Mouse (Mus musculus): ENCODE measurements around the gene Psme1. TPM values are rescaled to one million over a fixed set of nuclear protein-coding genes. Genes with fewer than 3 reads are reported as not detected.
A peak's percentile ranks its signal among the peaks of the same experiment; 100 is the strongest.

Gene Psme1
- polyA plus RNA-seq, 1 experiment from 2014 or later = 130 TPM

DNA sequence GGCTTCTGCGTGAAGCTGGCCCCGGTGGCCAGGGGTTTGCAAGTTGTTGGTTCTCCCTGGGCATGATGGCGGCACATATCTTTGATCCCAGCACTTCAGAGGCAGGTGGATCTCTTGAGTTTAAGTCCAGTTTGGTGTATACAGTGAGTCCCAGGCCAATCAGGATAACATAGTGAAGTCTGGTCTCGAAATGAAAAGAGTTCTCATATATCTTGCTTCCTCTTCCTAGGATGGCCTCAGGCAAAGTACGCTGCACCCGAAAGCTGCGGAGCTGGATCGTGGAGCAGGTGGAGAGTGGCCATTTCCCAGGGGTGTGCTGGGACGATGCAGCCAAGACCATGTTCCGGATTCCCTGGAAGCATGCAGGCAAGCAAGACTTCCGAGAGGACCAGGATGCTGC lies 26.9 kb downstream of the Psme1 start:
- Histone ChIP-seq H3K4me1 (replicated peaks; ENCODE audit: control insufficient read depth, insufficient read depth) (no peaks in the 10 kb centered on the region), H3K27ac (replicated peaks) (peak overlapping the region; percentile 94), H3K27me3 (ENCODE audit: control insufficient read depth, insufficient read depth, low read length) (no peaks in the 10 kb centered on the region), H3K9me3 (ENCODE audit: control insufficient read depth, low read length) (no peaks in the 10 kb centered on the region), H3K4me3 (ENCODE audit: low read depth, low read length) (peak overlapping the region; percentile 51), H3K9ac (ENCODE audit: low read length) (peak overlapping the region; percentile 74), H3K4me2 (replicated peaks; ENCODE audit: low read depth) (peak overlapping the region; percentile 62), H3K36me3 (ENCODE audit: control insufficient read depth, insufficient read depth, low read length) (peaks cover under 1% of the 10 kb centered on the region)
- DNase-seq (ENCODE audit: low spot score) = no peak
- WGBS = 86% methylated on average over 11 of the region's 11 CpGs
- TF ChIP-seq CTCF (IDR thresholded peaks at IDR 0.05; ENCODE audit: low read depth) (no peak), EP300 (optimal IDR thresholded peaks at IDR 0.05) (no peak)
- no peak for ATAC-seq (ENCODE audit: low FRiP score, low TSS enrichment)

DNA sequence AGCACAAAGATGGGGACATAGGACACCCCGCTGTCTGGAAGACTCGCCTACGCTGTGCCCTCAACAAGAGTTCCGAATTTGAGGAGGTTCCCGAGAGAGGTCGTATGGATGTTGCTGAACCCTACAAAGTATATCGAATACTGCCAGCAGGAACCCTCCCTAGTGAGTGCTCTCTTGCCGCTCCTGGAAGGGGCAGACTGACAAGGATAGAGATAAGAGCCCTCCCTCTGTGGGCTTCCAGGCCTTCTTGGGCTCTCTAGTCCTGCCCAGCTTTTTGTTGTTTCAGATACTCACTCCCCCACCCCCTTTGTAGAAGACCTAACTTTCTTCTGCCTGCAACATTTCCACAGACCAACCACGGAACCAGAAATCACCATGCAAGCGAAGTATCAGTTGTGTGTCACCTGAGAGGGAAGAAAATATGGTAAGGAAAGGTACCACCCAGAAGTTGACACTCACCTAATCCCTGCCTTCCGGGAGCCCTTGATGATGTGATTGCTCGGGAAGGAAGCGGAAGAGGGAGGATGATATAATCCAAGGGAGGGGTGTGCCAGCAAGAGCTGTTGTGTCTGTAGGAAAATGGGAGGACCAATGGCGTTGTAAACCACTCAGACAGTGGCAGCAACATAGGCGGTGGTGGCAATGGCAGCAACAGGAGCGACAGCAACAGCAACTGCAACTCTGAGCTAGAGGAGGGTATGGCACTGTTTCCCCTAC lies 28.0 kb downstream of the Psme1 start:
- H3K36me3 ChIP-seq (ENCODE audit: control insufficient read depth, insufficient read depth, low read length) = no peaks in the 10 kb centered on the region; the same call in none of the 2 replicates
- H3K4me3 ChIP-seq (ENCODE audit: low read depth, low read length) = no peak overlapping the region
- H3K27me3 ChIP-seq (ENCODE audit: control insufficient read depth, insufficient read depth, low read length) = no peaks in the 10 kb centered on the region
- no peaks in the 10 kb centered on the region for H3K9me3 ChIP-seq (ENCODE audit: control insufficient read depth, low read length)
- H3K4me1 ChIP-seq (replicated peaks; ENCODE audit: control insufficient read depth, insufficient read depth) = no peaks in the 10 kb centered on the region
- H3K9ac ChIP-seq (ENCODE audit: low read length) = no peak overlapping the region
- ATAC-seq (ENCODE audit: low FRiP score, low TSS enrichment) (no peak), DNase-seq (ENCODE audit: low spot score) (no peak)
- H3K4me2 ChIP-seq (replicated peaks; ENCODE audit: low read depth) = no peak overlapping the region
- 93% methylated on average over 16 of the region's 16 CpGs for WGBS
- TF ChIP-seq CTCF (IDR thresholded peaks at IDR 0.05; ENCODE audit: low read depth) (no peak), EP300 (optimal IDR thresholded peaks at IDR 0.05) (no peak)
- H3K27ac ChIP-seq (replicated peaks) = no peak overlapping the region

DNA sequence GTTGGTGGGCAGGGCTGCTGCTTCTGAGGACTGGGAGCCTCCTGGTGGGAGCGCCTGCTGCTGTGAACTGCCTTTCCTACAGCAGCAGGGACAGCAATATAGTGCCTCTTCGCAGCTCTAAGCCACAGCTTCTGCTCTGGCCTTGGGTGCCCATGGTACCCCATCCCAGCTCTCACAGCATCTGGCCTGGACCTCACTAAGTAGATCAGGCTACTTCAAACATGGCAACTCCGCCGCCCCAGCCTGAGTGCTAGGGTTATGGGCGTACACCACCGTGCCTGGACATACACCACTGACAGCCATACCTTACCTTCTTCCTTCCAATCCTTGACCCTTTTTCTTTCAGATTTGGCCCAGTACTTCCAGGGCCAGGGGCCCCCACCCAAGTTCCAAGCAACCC lies 30.4 kb downstream of the Psme1 start:
- H3K36me3 ChIP-seq (ENCODE audit: control insufficient read depth, insufficient read depth, low read length) = no peaks in the 10 kb centered on the region; the same call in none of the 2 replicates
- ATAC-seq (ENCODE audit: low FRiP score, low TSS enrichment) = no peak
- H3K27me3 ChIP-seq (ENCODE audit: control insufficient read depth, insufficient read depth, low read length) = no peaks in the 10 kb centered on the region
- DNase-seq (ENCODE audit: low spot score) = no peak
- no peak overlapping the region for H3K27ac ChIP-seq (replicated peaks)
- 92% methylated on average over 6 of the region's 6 CpGs for WGBS
- H3K4me3 ChIP-seq (ENCODE audit: low read depth, low read length) = no peak overlapping the region
- no peaks in the 10 kb centered on the region for H3K9me3 ChIP-seq (ENCODE audit: control insufficient read depth, low read length)
- H3K4me1 ChIP-seq (replicated peaks; ENCODE audit: control insufficient read depth, insufficient read depth) = no peaks in the 10 kb centered on the region
- no peak overlapping the region for H3K9ac ChIP-seq (ENCODE audit: low read length)
- TF ChIP-seq EP300 (optimal IDR thresholded peaks at IDR 0.05) (no peak), CTCF (IDR thresholded peaks at IDR 0.05; ENCODE audit: low read depth) (no peak)
- H3K4me2 ChIP-seq (replicated peaks; ENCODE audit: low read depth) = no peak overlapping the region

DNA sequence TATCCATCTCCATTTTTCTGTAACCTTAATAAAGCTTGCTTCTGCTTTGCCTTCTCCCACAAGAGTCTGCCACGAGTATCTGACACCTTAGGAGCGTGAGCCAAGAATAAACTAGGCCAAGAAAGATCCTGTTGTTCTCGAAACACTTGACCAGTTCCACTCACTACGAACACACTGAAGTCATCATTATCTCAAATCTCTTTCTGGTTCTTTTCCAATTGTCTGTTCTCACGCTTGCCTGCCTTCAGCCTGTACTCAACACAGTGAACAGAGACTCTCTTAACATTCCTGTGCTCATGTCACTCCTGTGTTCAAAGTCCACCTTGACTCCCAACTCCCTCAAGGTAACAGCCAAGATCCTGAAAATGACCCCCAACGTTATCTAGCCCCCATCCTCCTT lies 35.4 kb downstream of the Psme1 start:
- no peak overlapping the region for H3K27ac ChIP-seq (replicated peaks)
- 52% methylated on average over 6 of the region's 6 CpGs for WGBS

DNA sequence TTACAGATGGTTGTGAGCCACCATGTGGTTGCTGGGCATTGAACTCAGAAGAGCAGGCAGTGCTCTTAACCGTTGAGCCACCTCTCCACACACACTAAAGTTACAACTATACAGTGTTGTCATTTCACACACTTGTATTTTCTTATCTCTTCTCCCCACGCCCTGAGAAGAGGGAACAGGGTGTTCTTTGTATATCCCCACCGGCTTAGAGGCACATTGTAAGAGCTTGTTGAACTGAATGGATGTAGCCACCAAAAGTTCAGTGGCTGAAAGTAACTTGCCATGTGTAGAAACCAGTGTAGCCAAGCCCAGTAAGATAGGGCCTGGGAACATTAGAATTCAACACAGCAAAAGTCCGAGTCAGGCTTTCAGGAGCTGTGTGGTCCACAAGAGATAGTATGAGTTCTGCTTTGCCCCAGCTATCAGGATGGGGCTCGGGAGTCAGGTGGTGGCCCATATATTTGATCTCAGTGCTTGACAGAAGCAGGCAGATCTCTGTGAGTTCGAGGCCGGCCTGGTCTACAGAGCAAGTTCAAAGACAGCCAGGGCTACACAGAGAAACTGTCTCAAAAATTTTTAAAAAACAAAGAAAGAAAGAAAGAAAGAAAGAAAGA lies 36.7 kb downstream of the Psme1 start:
- no peak overlapping the region for H3K27ac ChIP-seq (replicated peaks)
- H3K27me3 ChIP-seq (ENCODE audit: control insufficient read depth, insufficient read depth, low read length) = no peaks in the 10 kb centered on the region
- DNase-seq (ENCODE audit: low spot score) (no peak), ATAC-seq (ENCODE audit: low FRiP score, low TSS enrichment) (peak; percentile 36; the same call in 1 of the 2 replicates)
- H3K36me3 ChIP-seq (ENCODE audit: control insufficient read depth, insufficient read depth, low read length) = no peaks in the 10 kb centered on the region
- no peak overlapping the region for H3K9ac ChIP-seq (ENCODE audit: low read length)
- H3K4me2 ChIP-seq (replicated peaks; ENCODE audit: low read depth) = no peak overlapping the region
- TF ChIP-seq CTCF (IDR thresholded peaks at IDR 0.05; ENCODE audit: low read depth) = no peak
- TF ChIP-seq EP300 (optimal IDR thresholded peaks at IDR 0.05) = no peak
- no peak overlapping the region for H3K4me3 ChIP-seq (ENCODE audit: low read depth, low read length)
- WGBS = 76% methylated on average over 7 of the region's 7 CpGs
- H3K4me1 ChIP-seq (replicated peaks; ENCODE audit: control insufficient read depth, insufficient read depth) = no peaks in the 10 kb centered on the region
- no peaks in the 10 kb centered on the region for H3K9me3 ChIP-seq (ENCODE audit: control insufficient read depth, low read length)

More for the DNA sequence above, 35.4 kb downstream of the Psme1 start:
- Histone ChIP-seq H3K27me3 (ENCODE audit: control insufficient read depth, insufficient read depth, low read length) (no peaks in the 10 kb centered on the region), H3K4me1 (replicated peaks; ENCODE audit: control insufficient read depth, insufficient read depth) (no peaks in the 10 kb centered on the region), H3K4me2 (replicated peaks; ENCODE audit: low read depth) (no peak overlapping the region), H3K9me3 (ENCODE audit: control insufficient read depth, low read length) (no peaks in the 10 kb centered on the region), H3K36me3 (ENCODE audit: control insufficient read depth, insufficient read depth, low read length) (no peaks in the 10 kb centered on the region; the same call in 1 of the 2 replicates), H3K9ac (ENCODE audit: low read length) (no peak overlapping the region), H3K4me3 (ENCODE audit: low read depth, low read length) (no peak overlapping the region)
- no peak for DNase-seq (ENCODE audit: low spot score)
- no peak for ATAC-seq (ENCODE audit: low FRiP score, low TSS enrichment)
- TF ChIP-seq CTCF (IDR thresholded peaks at IDR 0.05; ENCODE audit: low read depth) = no peak

DNA sequence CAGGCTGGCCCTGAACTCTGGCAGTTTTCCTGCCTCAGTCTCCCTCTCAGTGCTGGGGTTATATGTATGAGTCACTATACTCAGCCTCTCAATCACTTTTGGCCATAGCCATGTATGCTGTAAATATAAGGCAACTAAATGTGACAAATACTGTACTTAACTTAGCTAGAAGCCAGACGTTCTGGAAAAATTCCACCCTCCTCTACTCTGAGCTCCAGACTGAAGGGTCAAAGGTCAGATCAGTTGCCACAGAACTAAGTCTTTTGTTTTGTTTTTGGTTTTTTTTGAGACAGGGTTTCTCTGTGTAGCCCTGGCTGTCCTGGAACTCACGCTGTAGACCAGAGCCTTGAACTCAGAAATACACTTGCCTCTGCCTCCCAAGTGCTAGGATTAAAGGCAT lies 38.0 kb downstream of the Psme1 start:
- ATAC-seq (ENCODE audit: low FRiP score, low TSS enrichment) (no peak), DNase-seq (ENCODE audit: low spot score) (no peak)
- no peaks in the 10 kb centered on the region for H3K27me3 ChIP-seq (ENCODE audit: control insufficient read depth, insufficient read depth, low read length)
- no peak overlapping the region for H3K4me3 ChIP-seq (ENCODE audit: low read depth, low read length)
- no peak overlapping the region for H3K9ac ChIP-seq (ENCODE audit: low read length)
- no peak overlapping the region for H3K4me2 ChIP-seq (replicated peaks; ENCODE audit: low read depth)
- H3K9me3 ChIP-seq (ENCODE audit: control insufficient read depth, low read length) = no peaks in the 10 kb centered on the region
- no peaks in the 10 kb centered on the region for H3K4me1 ChIP-seq (replicated peaks; ENCODE audit: control insufficient read depth, insufficient read depth)
- TF ChIP-seq CTCF (IDR thresholded peaks at IDR 0.05; ENCODE audit: low read depth) = no peak
- no peak for TF ChIP-seq EP300 (optimal IDR thresholded peaks at IDR 0.05)
- no peaks in the 10 kb centered on the region for H3K36me3 ChIP-seq (ENCODE audit: control insufficient read depth, insufficient read depth, low read length)
- 36% methylated on average over 2 of the region's 2 CpGs for WGBS
- no peak overlapping the region for H3K27ac ChIP-seq (replicated peaks)
